10 mouse cellular contexts compared by ENCODE assay signal in genomic region chr9:122476356-122476755, GRCm38 (mm10).
DNase-seq lines count a peak whose midpoint lies in the region; ATAC-seq lines count a peak whose summit lies in the region.
"Had no signal": no experiment of that assay in that cellular context is flagged by ENCODE, and none has a peak within 500 bp of the region (broad histone marks: within the 10 kb centered on the region; RNA-seq: fewer than 3 reads in every experiment).

No protein-coding gene starts in this region.

- DNase-seq in forebrain, embryonic 10.5 days (ENCODE audit: extremely low spot score, low spot score), result peak; percentile 26
- DNase-seq in right cerebral cortex, adult 18-20 months, result peak; percentile 71
- no peak for DNase-seq in right cerebral cortex, postnatal 25 days
- DNase-seq in large intestine, adult 2 months (ENCODE audit: low read depth, low spot score), result peak; percentile 1
- peak; percentile 14 for DNase-seq in lung, postnatal 25 days (ENCODE audit: low spot score)
- peak; percentile 4 to 9 for DNase-seq in thymus, postnatal 36 days

- ATAC-seq in forebrain, embryonic 13.5 days, result no peak
- peak; percentile 62 for ATAC-seq in common myeloid progenitor, adult 5-6 weeks (replicated peaks; ENCODE audit: low read depth, poor library complexity, severe bottlenecking)

- H3K4me2 ChIP-seq in forebrain, embryonic 13.5 days, result no peak overlapping the region
- H3K4me2 ChIP-seq: hindbrain, embryonic 15.5 days; neural tube, embryonic 13.5 days had no signal

- no peaks in the 10 kb centered on the region for H3K9me3 ChIP-seq in forebrain, embryonic 10.5 days
- no peaks in the 10 kb centered on the region for H3K9me3 ChIP-seq in forebrain, embryonic 13.5 days (replicated peaks)
- H3K9me3 ChIP-seq: hindbrain, embryonic 15.5 days; neural tube, embryonic 13.5 days had no signal

- H3K9ac ChIP-seq in forebrain, embryonic 13.5 days, result no peak overlapping the region
- H3K9ac ChIP-seq: hindbrain, embryonic 15.5 days; neural tube, embryonic 13.5 days had no signal

- no peaks in the 10 kb centered on the region for H3K36me3 ChIP-seq in forebrain, embryonic 10.5 days (replicated peaks)
- H3K36me3 ChIP-seq in forebrain, embryonic 13.5 days (ENCODE audit: poor library complexity, severe bottlenecking), result no peaks in the 10 kb centered on the region
- H3K36me3 ChIP-seq: hindbrain, embryonic 15.5 days; neural tube, embryonic 13.5 days had no signal

- no peak overlapping the region for H3K4me3 ChIP-seq in forebrain, embryonic 10.5 days
- no peak overlapping the region for H3K4me3 ChIP-seq in forebrain, embryonic 13.5 days
- H3K4me3 ChIP-seq: hindbrain, embryonic 15.5 days; neural tube, embryonic 13.5 days had no signal

- 61% methylated on average over 3 of the region's 3 CpGs for WGBS in forebrain, embryonic 10.5 days
- 53% methylated on average over 3 of the region's 3 CpGs for WGBS in forebrain, embryonic 13.5 days
- 54% methylated on average over 3 of the region's 3 CpGs for WGBS in large intestine, adult 2 months

- no peak overlapping the region for H3K27ac ChIP-seq in forebrain, embryonic 10.5 days
- H3K27ac ChIP-seq in forebrain, embryonic 13.5 days, result no peak overlapping the region
- H3K27ac ChIP-seq: hindbrain, embryonic 15.5 days; neural tube, embryonic 13.5 days had no signal

- H3K27me3 ChIP-seq in forebrain, embryonic 10.5 days (ENCODE audit: poor library complexity, severe bottlenecking), result no peaks in the 10 kb centered on the region
- H3K27me3 ChIP-seq in forebrain, embryonic 13.5 days, result no peaks in the 10 kb centered on the region
- H3K27me3 ChIP-seq: hindbrain, embryonic 15.5 days; neural tube, embryonic 13.5 days had no signal

- H3K4me1 ChIP-seq in forebrain, embryonic 10.5 days, result peaks cover 7% of the 10 kb centered on the region
- H3K4me1 ChIP-seq in forebrain, embryonic 13.5 days, result no peaks in the 10 kb centered on the region
- H3K4me1 ChIP-seq: hindbrain, embryonic 15.5 days; neural tube, embryonic 13.5 days had no signal
